Mouse (Mus musculus): ENCODE data around the gene Stradb. TPM values are rescaled to one million over a fixed set of nuclear protein-coding genes. Genes with fewer than 3 reads are reported as not detected.

Gene Stradb
- polyA plus RNA-seq, 1 experiment, result 27.7 TPM

DNA sequence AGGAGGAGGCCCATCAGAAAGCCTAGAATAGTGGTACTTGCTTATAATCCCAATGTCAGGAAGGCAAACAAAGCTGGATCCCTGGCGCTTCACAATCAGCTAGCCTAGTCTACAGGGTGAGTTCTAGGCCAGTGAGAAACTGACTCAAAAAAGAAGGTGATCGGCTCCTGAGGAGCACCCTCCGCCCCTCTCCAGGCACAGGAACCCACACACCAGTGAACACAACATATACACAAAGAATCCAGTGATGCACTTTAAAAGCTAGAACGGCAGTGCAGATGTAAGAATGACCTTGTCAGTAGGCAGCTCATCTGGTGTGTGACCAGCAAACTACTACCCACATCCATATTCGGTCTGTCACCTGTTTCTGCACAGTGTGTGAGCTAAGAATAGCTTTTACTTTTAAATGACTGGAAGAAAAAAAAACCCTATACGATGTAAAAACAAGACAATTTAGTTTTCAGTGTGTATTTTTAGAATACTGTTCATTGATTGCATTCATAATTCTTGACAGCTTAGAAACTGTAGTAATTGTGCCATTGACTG, 23.7 kb upstream of the Stradb start:
- Histone ChIP-seq H3K27me3 (ENCODE audit: control insufficient read depth, insufficient read depth, low read length) (no peaks in the 10 kb centered on the region), H3K4me1 (ENCODE audit: control insufficient read depth, insufficient read depth, low read length) (peaks cover 3% of the 10 kb centered on the region; the same call in 1 of the 2 replicates), H3K4me3 (replicated peaks; ENCODE audit: insufficient read depth, low read depth, low read length) (no peak overlapping the region), H3K27ac (ENCODE audit: insufficient read depth, low read length) (no peak overlapping the region)
- 83% methylated on average over 6 of the region's 6 CpGs for WGBS
- TF ChIP-seq CTCF (IDR thresholded peaks at IDR 0.05; ENCODE audit: borderline replicate concordance, insufficient read depth, low read depth, low read length) (no peak), POLR2A (IDR thresholded peaks at IDR 0.05; ENCODE audit: borderline replicate concordance, insufficient read depth, low read length) (no peak)
- no peak for DNase-seq

DNA sequence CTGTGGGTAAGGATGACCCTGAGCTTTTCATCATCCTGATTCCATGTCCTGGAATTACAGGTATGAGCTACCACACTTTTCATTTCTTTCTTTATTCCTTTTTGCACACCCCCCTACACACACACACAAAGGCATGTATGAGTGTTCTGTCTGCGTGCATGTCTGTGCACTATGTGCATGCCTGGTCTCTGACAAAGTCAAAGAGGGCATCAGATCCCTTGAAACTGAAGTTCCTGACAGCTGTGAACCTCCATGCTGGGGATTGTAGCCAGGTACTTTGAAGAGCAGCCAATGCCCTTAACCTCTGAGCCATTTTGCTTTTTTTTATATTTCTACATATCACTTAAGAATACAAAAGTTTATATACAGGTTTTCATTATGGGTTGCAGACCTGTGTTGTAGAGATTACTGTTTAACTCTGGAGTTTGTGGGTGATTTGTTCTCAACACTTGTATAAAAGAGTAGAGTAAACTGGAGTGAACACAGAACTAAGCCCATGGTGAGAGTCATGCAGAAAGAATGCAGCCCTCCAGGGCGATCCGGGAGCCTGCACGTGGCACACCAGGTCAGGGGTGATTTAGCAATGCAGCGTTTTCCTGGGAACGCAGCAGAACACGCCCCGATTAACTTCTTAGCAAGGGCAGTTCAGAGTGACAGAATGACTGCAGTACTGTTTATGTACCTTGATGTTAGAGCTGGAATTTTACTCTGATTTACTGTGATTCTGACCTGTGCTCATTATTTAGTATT, 22.2 kb upstream of the Stradb start:
- 40% methylated on average over 8 of the region's 8 CpGs for WGBS

DNA sequence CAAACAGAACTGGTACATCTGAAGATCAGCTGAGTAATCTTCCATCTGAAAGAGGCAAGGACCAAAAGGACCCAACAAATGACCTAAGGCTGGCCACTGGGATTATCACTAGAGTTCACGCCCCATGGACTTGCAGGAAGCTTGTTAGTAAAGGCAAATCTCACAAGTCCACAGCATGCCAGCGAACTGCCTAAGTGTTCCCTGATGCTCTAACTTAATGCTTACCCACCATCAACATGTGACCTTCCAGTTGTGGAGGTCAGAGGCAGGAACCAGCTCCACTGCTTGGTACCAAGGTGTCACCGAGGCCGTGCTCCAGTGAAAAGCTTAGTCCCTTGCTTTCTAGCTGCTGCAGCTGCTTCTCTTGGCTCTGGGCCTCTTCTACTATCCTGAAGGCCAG, 21.5 kb upstream of the Stradb start:
- peaks cover 3% of the 10 kb centered on the region; the same call in 1 of the 2 replicates for H3K4me1 ChIP-seq (ENCODE audit: control insufficient read depth, insufficient read depth, low read length)
- WGBS, result 50% methylated on average over 4 of the region's 4 CpGs
- TF ChIP-seq POLR2A (IDR thresholded peaks at IDR 0.05; ENCODE audit: borderline replicate concordance, insufficient read depth, low read length), result no peak
- no peak for TF ChIP-seq CTCF (IDR thresholded peaks at IDR 0.05; ENCODE audit: borderline replicate concordance, insufficient read depth, low read depth, low read length)
- no peak for DNase-seq
- H3K27me3 ChIP-seq (ENCODE audit: control insufficient read depth, insufficient read depth, low read length), result no peaks in the 10 kb centered on the region
- H3K27ac ChIP-seq (ENCODE audit: insufficient read depth, low read length), result no peak overlapping the region
- no peak overlapping the region for H3K4me3 ChIP-seq (replicated peaks; ENCODE audit: insufficient read depth, low read depth, low read length)

More for the DNA sequence above, 22.2 kb upstream of the Stradb start:
- DNase-seq, result no peak
- H3K4me1 ChIP-seq (ENCODE audit: control insufficient read depth, insufficient read depth, low read length), result peaks cover 3% of the 10 kb centered on the region; the same call in 1 of the 2 replicates
- TF ChIP-seq POLR2A (IDR thresholded peaks at IDR 0.05; ENCODE audit: borderline replicate concordance, insufficient read depth, low read length), result no peak
- no peak for TF ChIP-seq CTCF (IDR thresholded peaks at IDR 0.05; ENCODE audit: borderline replicate concordance, insufficient read depth, low read depth, low read length)
- H3K4me3 ChIP-seq (replicated peaks; ENCODE audit: insufficient read depth, low read depth, low read length), result no peak overlapping the region
- H3K27me3 ChIP-seq (ENCODE audit: control insufficient read depth, insufficient read depth, low read length), result no peaks in the 10 kb centered on the region
- no peak overlapping the region for H3K27ac ChIP-seq (ENCODE audit: insufficient read depth, low read length)

DNA sequence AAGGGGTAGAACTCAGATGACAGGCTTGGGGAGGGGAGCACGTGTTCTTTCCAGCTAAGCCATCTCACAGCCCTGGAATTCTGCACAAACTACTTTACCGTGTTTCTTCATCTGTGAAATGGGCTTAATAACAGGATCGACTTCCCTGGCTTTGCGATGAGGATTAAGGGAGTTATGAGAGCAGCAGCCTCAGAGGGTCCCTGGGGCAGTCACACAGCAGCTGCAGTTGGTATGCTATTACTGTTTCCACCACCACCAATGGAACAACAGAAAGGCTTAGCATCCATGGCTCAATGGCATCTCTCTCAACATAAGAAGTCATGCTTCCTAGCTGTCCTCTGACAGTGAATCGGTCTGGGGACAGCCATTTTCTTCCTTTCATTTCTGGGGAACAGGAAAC, 20.8 kb upstream of the Stradb start:
- Histone ChIP-seq H3K27ac (ENCODE audit: insufficient read depth, low read length) (no peak overlapping the region), H3K27me3 (ENCODE audit: control insufficient read depth, insufficient read depth, low read length) (no peaks in the 10 kb centered on the region), H3K4me1 (ENCODE audit: control insufficient read depth, insufficient read depth, low read length) (peaks cover 3% of the 10 kb centered on the region; the same call in 1 of the 2 replicates), H3K4me3 (replicated peaks; ENCODE audit: insufficient read depth, low read depth, low read length) (no peak overlapping the region)
- TF ChIP-seq CTCF (IDR thresholded peaks at IDR 0.05; ENCODE audit: borderline replicate concordance, insufficient read depth, low read depth, low read length), result no peak
- DNase-seq, result no peak
- WGBS, result 49% methylated on average over 5 of the region's 5 CpGs

DNA sequence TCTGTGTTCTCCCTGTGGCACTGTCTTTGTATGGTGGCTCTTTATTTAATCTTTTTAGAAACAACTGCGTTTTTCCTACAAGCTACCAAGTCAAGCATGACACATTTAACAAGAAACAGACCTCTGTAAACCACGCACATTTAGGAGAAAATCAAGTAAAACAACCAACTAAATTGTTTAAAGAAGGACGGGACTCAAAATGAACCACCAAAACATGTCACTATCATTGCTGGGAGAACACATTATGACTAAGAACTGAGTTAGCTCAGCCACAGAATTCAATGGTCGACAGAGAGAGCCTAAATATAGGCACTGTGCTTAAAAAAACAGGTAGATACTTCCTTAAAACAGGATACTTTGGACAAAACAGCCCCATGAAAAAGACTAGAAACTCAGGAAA, 20.3 kb upstream of the Stradb start:
- Histone ChIP-seq H3K27me3 (ENCODE audit: control insufficient read depth, insufficient read depth, low read length) (no peaks in the 10 kb centered on the region), H3K27ac (ENCODE audit: insufficient read depth, low read length) (no peak overlapping the region), H3K4me3 (replicated peaks; ENCODE audit: insufficient read depth, low read depth, low read length) (no peak overlapping the region), H3K4me1 (ENCODE audit: control insufficient read depth, insufficient read depth, low read length) (peaks cover 3% of the 10 kb centered on the region; the same call in 1 of the 2 replicates)
- DNase-seq, result no peak
- 61% methylated on average over 4 of the region's 4 CpGs for WGBS
- TF ChIP-seq POLR2A (IDR thresholded peaks at IDR 0.05; ENCODE audit: borderline replicate concordance, insufficient read depth, low read length), result no peak
- TF ChIP-seq CTCF (IDR thresholded peaks at IDR 0.05; ENCODE audit: borderline replicate concordance, insufficient read depth, low read depth, low read length), result no peak

DNA sequence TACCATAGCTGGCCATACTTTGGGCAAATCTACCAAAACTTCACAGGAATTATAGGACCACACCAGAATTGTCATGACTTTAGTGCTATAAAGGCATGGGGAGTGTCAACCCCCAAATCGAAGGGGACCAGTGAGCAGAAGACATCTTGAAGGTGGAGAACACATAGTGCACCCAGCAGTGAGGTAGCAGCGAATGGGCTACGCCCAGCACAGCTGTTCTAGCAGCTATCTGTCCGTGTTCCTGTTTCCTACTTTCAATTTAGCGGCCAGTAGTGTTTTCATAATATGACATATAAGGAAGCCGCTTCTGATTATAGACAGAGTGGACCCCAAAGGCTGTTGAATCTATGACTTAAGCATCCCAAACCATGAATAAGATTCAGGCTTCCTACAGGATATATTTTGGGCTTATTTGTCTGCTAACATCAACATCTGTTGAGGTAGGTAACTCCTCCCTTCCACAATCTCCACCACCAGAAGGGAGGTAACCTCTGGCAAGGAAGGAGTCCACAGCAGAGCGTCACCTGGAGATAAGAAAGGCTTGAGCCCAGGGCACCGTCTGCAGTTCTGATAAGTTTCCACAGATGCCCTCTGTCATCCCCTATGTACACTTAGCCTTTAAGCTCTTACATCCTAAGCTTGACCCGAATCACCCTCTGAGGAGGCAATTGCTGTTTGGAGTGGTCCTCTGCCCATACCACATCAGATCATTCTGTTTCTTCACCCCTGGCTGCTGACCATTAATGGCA, 19.5 kb upstream of the Stradb start:
- TF ChIP-seq POLR2A (IDR thresholded peaks at IDR 0.05; ENCODE audit: borderline replicate concordance, insufficient read depth, low read length) (no peak), CTCF (IDR thresholded peaks at IDR 0.05; ENCODE audit: borderline replicate concordance, insufficient read depth, low read depth, low read length) (no peak)
- Histone ChIP-seq H3K27ac (ENCODE audit: insufficient read depth, low read length) (no peak overlapping the region), H3K27me3 (ENCODE audit: control insufficient read depth, insufficient read depth, low read length) (no peaks in the 10 kb centered on the region), H3K4me1 (ENCODE audit: control insufficient read depth, insufficient read depth, low read length) (peaks cover 3% of the 10 kb centered on the region; the same call in 1 of the 2 replicates), H3K4me3 (replicated peaks; ENCODE audit: insufficient read depth, low read depth, low read length) (no peak overlapping the region)
- 92% methylated on average over 9 of the region's 9 CpGs for WGBS
- no peak for DNase-seq

DNA sequence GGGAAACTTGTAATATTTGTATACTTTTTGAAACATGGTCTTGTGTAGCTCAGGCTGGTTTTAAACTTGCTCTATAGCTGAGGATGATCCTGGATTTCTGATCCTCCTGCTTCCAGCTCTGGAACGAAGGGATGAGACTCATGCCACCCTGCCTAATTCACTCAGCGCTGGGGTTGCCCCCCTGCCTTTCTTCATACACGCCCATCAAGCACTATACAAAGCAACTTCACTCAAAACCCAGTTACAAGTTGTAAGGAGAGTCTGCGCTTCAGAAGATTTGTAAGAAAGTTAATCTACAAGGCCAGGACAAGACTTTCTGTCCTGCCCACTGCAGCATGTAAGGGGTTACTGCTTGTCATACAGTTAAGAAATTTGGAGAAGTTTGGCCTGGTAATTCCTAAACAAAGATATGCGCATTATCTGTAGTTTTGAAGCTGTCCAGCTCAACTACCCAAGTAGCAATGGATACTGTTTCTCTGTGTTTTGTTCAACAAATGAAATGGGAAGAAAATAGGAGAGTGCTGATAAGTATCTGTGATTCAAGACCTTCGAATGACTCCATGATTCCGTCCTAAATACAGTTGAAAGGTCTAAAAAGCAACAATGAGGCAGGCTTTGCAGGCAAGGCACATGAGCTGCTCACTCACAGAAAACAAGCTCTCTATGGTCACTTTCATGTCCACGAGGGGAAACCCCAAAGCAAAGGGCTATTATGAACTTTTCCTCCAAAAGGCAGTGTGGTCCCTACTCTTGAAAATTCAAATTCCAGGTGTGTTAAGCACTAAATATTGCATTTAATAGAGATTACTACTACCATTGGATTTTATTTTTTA, 18.5 kb upstream of the Stradb start:
- Histone ChIP-seq H3K4me3 (replicated peaks; ENCODE audit: insufficient read depth, low read depth, low read length) (no peak overlapping the region), H3K4me1 (ENCODE audit: control insufficient read depth, insufficient read depth, low read length) (peaks cover 3% of the 10 kb centered on the region; the same call in 1 of the 2 replicates), H3K27ac (ENCODE audit: insufficient read depth, low read length) (no peak overlapping the region), H3K27me3 (ENCODE audit: control insufficient read depth, insufficient read depth, low read length) (no peaks in the 10 kb centered on the region)
- DNase-seq, result no peak
- WGBS, result 76% methylated on average over 8 of the region's 8 CpGs
- TF ChIP-seq CTCF (IDR thresholded peaks at IDR 0.05; ENCODE audit: borderline replicate concordance, insufficient read depth, low read depth, low read length) (no peak), POLR2A (IDR thresholded peaks at IDR 0.05; ENCODE audit: borderline replicate concordance, insufficient read depth, low read length) (no peak)
